Mouse (Mus musculus) T-helper 2 cell (primary cell): ENCODE measurements around the gene Galnt17.

Source experiments
- in situ Hi-C: fragments of 300-600 bp; cut with MboI, MseI; formaldehyde crosslinking; loops from one replicate; pipeline ENCODE4 v1.15.1; 2025; ENCODE audit warnings: high pct_unique_total_duplicates

The Galnt17 gene

GRCm38 (mm10) chr5:131246591-131246990, 61.7 kb downstream of the Galnt17 start:
- in situ Hi-C loops: no loop called here

DNA sequence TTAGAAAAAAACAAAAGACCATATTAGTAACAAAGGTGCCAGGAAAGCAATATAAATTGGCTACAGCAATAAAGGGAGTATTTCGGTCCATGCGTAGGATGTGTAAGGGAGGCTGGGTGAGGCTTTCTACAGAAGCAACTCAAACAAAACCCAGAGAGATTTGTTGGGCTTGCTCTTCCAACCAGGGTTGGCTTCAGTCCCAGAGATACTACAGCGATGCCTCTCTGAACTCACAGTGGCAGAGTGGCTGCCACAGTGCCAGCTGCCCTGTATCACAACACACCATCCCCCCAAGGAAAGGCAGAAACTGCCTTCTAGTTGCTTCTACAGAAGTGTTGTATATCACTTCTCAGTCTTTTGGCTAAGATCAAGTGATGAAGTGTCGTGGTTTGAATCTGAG, 66.6 kb downstream of the Galnt17 start:
- in situ Hi-C loops: no loop called here

- in situ Hi-C loops: no loop called here
Observed at GRCm38 (mm10) chr5:131239813-131240212, 68.5 kb downstream of the Galnt17 start.

DNA sequence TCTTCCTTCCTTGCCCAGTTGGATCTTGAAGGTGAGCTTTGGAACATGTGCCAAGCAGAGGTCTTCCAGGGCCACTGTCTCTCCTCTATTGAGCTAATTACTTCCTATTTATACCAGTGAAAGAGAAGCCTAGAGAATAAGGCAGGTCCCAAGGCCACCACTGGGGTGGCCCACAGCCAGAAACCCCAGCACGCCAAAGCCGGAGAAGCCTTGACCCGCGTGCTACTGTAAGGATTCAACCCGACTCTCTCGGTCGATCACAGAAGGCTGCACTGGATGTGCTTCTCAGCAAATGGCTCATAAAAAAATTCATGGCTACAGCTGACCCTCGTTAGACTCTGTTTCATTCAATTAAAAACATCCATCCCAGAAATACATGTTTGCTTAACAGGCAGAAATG, 71.4 kb downstream of the Galnt17 start:
- in situ Hi-C loops: no loop called here

- in situ Hi-C loops: no loop called here
Observed at GRCm38 (mm10) chr5:131233828-131234227, 74.5 kb downstream of the Galnt17 start.

GRCm38 (mm10) chr5:131231060-131231459, 77.2 kb downstream of the Galnt17 start:
- in situ Hi-C loops: no loop called here

- in situ Hi-C loops: no loop called here
Observed at GRCm38 (mm10) chr5:131229744-131230143, 78.6 kb downstream of the Galnt17 start.

GRCm38 (mm10) chr5:131223416-131223815, 84.9 kb downstream of the Galnt17 start:
- in situ Hi-C loops: no loop called here

GRCm38 (mm10) chr5:131222498-131223244, 85.6 kb downstream of the Galnt17 start:
- in situ Hi-C loops: no loop called here

DNA sequence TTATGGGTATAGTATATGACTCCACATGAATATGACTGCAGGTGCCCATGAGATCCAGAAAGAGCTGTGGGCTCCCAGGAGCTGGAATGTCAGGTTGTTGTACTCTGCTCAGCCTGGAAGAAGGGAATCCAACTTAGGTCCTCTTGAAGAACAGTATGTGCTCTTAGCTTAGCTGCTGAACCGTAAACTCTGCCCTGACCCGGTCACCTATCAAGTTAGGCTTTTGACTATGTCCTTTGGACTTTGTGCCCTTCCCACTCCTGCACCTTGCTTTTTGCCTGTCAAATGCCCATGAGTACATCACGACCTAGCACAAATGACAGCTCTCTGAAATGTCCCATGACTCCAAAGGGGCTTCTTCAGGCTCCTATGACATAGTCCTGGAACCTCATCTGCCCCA, 90.1 kb downstream of the Galnt17 start:
- in situ Hi-C loops: no loop called here

DNA sequence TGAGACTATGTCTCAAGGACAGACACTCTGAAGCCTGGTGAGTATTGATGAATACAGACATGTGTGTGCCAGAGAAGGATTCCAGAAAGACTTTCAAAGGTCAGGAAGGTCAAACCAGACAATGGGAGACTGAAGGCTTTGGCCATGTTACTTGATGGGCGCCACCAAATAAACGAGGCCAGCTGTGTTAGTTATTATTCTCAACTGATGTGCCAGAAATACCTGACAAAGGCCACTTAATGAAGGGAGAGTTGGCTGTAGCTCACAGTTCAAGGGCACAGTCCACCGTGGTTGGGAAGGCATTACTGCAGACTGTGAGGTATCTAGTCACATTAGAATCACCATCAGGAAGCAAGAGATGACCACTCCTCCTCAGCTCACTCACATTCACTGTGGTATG, 96.7 kb downstream of the Galnt17 start:
- in situ Hi-C loops: no loop called here

DNA sequence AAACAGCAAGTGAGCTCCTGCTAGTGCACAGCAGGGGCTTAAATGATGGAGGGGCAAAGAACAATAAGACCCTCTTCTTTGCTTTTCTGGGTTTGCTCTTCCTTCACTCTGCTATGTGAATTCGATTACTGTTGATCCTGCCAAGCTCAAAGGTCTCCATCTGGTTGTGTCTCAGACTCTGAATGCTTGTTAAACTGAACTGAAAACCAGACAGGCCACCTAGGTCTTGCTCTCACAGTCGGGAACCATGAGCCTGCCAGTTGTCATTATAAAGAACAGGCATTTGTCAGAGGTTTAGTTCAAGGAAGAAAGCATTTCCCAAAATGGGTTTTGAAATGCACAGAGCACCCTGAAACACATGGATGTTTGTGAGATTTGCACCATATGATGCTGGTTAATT, 107.2 kb downstream of the Galnt17 start:
- in situ Hi-C loops: no loop called here

DNA sequence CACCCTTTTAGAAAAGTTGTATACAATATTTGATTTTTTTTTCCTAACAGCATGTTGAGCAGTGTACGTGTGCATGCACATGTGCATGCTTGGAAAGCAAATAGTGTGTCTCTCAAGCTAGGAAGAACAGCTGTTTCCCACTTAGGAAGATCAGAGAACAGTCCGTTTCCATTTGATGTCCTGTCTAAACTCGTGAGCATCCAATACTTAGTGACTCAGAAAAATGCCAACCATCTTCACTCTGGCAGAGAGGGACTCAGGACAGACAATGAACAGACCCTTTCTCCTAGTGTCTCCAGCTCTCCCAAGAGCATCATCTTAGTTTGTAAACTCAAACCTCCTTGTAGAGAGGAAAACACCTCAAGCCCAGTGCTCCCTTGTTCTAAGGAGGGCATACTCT, 116.0 kb downstream of the Galnt17 start:
- in situ Hi-C loops: no loop called here

- in situ Hi-C loops: no loop called here
Observed at GRCm38 (mm10) chr5:131184566-131184965, 123.7 kb downstream of the Galnt17 start.

DNA sequence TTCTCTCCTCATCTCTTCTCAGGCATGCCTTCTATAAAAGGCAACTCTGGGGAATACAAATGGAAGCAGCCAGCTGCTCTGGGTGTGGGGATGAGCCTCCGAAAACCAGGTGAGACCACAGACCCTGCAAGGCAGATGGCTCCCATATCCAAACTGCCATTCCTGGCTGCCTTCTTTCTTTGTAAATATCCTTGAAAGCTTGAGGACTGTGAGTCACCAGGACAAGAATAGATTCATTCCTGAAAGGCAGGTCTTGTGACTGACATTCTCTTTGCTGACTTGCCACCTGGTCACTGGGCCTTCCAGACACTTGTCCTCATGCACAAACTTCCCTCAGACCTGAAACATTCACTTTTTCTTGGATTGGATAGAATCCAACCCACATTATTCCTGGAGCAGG, 127.1 kb downstream of the Galnt17 start:
- in situ Hi-C loops: no loop called here

DNA sequence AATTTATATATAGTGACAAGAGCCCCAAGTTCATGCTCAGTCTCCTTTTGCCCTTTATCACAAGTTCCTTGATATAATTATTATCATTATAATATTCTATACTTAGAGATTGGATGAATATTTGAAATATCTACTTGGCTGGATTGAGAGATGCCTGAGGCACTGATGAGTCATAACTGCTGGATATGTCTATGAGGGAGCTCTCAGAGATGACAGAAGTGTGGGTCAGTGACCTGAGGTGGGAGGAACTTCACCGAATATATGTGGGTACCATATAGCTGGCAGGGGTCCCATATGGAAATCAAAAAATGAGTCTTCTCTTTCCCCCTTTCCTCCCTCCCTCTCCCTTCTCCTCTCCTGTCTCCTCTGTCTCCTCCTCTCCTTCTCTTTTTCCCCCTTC, 127.5 kb downstream of the Galnt17 start:
- in situ Hi-C loops: no loop called here

DNA sequence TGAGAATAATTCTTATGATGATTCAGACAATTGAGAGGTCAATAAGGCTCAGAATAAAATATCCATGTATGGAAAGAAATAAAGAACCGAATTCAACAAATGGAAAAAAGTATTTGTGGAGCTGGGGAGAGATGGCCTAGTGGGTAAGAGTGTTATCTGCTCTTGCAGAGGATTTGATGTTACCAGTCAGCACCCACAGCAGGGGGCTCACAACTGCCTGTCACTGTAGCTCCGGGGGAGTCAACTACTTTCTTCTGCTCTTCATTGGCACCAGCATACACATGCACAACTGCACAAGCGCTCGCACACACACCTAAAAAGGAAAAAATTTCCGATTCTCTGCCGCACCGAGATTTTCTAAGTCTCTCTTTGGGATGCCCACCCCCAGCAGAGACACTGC, 130.4 kb downstream of the Galnt17 start:
- in situ Hi-C loops: no loop called here

DNA sequence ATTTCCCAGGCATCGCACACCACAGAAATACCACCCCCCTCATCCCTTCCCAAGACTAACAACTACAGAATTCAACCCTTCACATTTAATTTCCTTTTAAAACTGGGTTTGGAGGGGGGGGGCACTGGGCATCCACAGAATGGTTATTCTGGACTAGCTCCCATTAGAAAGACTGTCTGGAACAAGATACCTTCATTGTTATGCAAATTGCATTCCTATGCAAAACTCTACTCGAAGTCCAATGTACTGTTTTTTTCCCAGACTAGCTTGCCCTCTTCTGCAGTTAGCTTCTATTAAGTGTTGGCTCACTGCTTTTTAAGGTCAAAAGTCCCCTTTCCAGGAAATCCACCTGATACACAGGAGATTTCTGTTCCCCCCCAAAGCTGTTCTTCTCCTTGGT, 131.1 kb downstream of the Galnt17 start:
- in situ Hi-C loops: no loop called here

GRCm38 (mm10) chr5:131169186-131169585, 139.1 kb downstream of the Galnt17 start:
- in situ Hi-C loops: no loop called here

DNA sequence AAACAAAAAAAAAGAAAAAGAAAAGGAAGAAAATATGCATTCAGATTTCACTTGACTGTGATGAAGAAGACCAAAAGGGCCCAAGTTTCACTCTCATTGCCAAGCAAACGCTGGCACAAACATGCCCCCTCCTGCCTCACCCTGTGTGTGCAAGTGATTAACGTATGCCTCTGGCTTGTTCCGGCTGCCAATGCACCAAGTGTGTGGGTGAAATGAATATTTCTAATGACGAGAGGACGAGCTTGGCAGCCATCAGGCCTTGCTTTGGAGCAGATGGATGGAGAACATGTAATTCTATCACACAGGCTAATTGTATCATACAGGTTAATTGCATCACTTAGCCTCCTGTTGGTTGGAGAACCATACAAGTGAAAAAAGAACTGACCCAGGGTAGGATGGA, 140.9 kb downstream of the Galnt17 start:
- in situ Hi-C loops: no loop called here

DNA sequence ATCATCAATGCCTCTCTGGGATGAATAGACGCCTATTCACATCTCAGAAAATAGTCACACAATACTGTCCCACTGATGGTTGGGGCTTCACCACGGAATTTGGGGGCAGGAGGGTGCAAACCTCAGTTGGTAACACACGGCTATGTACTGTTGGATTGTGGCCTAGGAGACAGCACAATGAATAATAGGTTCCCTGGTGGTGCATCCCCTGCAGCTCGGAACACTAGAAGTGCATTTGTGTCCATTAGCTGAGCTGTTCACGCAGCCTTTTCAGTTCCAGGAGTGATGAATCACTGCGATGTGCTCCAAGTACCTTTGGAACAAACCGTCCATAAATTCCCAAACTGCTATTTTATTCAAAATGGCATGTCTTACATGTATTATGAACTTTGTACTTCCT, 142.6 kb downstream of the Galnt17 start:
- in situ Hi-C loops: no loop called here

- in situ Hi-C loops: no loop called here
Observed at GRCm38 (mm10) chr5:131157866-131158265, 150.4 kb downstream of the Galnt17 start.

DNA sequence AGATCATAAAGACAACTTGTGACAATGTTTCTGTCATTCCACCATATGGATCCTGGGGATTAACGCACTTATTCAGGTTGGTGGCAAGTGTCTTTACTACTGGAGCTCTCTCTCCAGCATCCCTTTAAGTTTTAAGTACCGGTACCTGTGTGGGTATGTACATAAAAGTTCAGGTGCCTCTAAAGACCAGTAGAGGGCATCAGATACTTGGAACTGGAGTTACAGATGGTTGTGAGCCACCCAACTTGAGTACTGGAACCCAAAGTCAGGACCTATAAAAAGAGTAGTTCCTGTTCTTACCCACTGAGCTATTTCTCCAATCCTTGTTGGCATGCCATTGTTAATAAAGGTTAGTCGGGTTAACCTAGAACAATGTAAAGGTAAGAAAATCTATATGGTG, 152.0 kb downstream of the Galnt17 start:
- in situ Hi-C loops: no loop called here

DNA sequence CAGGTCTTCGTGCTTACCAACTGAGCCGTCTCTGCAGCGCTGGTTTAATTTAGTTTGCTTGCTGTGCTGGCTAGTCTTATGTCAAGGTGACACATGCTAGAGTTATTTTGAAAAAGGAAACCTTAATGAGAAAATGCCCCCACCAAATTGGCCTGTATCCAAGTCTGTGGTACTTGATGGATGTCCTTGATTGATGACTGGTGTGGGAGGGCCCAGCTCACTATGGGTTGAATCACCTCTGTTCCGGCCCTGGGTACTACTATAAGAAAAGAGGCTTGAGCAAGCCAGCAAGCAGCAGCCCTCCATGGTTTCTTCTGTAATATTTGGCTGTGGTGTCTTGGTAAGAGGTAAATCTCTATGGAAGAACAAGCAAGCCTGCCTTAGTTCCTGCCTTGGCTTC, 165.7 kb downstream of the Galnt17 start:
- in situ Hi-C loops: no loop called here
